Mouse (Mus musculus): ENCODE measurements at regions not wholly inside any gene's neighbourhood (a gene's known extent, or its start where the extent isn't known, plus 50 kb on each side); places are given as distances from the start of the nearest gene placed in this dataset.

DNA sequence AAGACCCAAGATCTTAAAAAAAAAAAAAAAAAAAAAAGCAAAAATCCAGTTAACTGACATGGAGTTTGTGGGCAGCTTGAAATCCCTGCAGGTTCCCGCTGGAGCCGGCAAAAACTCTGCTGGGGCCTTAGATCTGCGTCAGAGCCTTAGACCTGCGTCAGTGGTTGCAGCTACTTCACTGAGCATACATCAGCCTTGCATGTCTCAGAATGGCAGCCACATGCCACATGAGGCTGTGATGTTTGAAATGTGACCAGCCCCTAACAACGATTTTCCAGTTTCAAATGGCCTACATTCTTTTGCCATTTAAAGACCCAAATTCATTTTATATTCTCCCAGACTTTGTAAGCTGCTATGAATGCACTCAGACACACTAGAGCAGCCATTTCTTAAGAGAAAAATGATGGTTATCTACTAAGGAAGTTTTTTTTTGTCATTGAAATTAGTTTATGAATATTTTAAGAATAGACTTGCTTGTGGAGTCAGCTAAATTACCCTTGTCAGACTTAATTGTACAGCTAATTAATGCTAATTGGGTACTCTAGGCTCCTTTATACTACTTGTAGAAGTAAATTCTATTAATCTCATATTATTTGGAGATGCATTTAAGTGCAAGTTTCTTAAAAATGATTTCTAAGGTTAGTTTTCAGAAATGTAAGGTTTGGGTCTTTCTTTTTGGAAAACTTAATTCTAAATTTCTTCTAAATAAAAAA is 70.8 kb downstream of the Toporsl start:
- no peak for DNase-seq (ENCODE audit: low read depth, low spot score)

DNA sequence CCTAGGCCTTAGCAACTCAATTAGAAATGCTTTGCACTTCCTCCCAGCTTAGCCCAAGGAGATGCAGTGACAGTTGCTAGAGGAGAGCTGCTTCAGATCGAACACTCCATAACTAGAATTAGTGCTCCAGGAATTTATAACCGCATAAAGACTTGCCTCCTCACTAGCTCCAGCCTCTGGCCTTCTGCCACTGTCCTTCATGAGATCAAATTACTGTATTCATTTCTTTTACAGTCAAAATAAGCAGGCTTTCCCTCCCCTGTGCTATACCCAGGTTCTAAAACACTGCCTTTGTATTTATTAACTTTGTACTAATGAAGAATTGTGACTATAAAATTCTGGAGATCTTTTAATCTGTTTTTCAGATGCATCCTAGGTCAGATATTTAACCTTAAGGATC is 104.8 kb upstream of the Olfr275 start:
- DNase-seq (ENCODE audit: low read depth, low spot score): no peak

DNA sequence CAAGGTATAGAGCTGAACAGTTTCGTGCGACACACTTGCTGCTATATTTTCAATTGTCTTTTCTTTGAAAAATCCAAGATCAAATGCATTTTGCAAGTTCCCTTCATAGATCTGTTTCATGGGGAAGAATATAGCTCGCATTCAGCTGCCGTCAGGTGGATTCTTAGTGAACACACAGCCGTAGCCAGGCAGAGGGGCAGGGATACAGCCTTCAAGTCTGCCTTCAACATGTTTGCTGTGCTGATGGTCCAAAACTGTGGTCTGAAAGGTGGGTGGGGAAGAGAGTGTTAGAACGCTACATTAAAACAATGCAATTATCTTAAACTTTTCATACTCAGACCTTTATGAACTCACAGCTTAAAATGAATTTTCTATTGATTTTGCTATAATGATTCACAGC is 88.2 kb upstream of the Olfr275 start:
- DNase-seq (ENCODE audit: low read depth, low spot score): no peak

DNA sequence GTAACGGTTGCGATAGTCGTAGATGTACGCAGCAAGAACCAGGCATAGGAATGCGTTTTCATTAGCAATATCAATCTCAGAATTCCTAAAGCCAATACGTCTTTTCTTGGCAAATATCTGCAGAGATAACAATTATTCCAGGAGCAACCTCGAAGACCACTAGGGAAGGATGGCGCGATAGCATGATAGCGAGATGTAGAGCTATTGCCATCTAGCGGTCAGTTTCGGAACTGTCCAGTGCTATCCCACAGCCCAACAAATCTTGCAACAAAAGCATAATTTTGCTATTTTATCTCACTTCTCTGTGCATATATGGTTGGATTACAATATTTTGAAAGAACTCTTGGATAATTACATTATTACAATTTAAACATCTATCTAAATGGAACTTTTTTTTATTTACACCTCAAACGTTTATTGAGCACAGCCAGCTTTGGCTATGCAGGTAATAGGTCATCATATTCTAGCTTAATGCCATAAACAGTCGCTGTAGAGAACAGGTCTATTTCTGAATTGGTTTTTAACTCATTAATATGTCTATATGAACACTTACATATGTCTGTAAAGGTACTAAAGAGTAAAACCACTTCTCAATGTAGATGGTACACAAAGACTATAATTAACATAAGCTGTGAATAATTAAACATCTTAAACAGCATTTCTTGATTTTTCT is 87.6 kb upstream of the Olfr275 start:
- peak; percentile 78 for DNase-seq (ENCODE audit: low read depth, low spot score)

DNA sequence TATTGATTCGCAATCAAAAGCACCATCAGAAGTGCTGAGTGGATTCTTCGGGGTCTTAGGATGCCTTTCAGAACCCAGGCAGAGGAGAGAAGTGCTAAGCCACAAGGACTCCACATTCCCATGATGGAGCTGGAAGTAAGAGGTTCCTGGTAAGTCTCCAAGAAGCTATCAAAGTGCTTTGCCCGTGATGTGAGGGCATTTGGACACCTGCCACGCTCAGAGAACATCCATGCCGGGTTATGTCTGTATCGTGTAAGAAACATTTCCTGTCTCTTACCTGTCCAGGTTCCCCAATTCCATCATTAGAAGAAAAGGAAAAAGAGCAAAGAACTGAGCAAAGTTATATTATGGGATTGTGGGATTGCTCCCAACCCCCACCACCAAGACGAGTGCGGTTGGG is 81.3 kb upstream of the Olfr275 start:
- DNase-seq (ENCODE audit: low read depth, low spot score): no peak

DNA sequence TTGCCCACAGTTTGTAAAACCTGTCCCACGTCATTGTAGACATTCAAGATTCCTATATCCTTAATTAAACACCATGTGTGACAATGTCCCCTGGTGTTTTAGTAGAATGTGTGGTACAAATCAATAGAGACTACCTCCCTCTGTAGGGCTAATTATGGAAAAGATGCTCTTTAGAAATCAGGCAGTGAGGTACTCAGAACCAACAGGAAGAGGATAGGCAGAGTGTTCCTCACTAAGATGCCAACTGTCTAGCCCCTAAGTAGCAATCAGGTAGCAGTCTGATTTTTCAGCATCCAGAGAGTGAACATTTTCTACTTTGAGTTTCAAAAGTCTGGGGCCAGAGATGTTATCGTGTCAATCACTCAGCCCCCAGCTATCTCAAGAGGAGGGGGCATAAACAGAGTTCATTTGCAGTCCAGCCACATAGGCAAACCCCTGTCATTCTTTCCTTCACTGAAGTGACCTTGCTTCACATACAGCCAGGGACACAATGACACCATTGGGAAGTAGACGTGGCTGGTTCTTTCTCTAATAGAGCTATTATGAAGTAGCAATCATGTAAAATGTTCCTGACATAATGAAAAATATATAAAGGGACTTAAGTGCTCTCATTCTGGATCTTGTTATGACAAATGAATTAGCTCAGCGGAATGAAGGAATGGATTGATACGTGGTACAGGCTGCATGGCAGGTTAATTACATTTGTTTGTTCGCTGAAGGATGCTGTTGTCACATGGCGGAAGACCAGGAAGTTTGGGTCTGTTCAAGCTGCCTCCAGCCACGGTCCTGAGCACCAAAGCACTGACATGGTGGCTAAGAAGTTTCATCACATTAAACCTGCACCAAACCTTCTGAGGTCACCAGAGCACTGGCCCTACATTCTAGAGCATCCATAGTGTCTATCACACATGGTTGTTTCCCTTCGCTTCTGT is 74.6 kb upstream of the Olfr275 start:
- DNase-seq (ENCODE audit: low read depth, low spot score): no peak

DNA sequence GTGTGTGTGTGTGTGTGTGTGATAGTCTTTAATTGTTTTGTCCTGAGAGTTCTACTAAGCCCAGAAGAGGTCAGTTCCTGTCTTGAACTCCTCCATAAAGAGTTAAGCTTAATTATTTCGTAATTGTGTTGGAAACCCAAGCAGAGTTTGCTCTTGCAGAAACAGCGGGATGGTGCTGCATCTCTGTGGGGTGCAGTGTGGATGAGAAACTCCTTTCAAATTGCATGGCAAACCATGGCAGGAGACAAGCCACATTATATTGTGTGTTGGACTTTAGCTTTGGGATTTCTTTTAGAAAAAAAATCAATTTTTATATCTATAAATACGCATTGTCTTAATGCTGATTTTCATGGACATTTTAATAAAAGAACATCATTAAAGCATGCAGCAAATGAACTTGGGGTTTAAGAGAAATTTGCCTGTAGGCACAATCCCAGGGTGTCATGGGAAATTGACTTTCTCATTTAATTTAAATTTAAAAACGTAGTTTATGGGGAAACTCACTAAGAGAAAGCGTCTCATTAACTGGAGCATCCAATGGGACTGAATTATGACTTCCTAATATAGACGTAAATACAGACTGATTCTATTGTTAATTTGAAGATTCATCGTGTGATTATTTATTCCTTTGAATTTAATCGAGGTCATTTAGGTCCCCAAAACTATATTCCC is 61.4 kb upstream of the Olfr275 start:
- DNase-seq (ENCODE audit: low read depth, low spot score): no peak
